Mouse (Mus musculus): Measurements from ENCODE around the gene Grid1. TPM values are rescaled to one million over a fixed set of nuclear protein-coding genes. Genes with fewer than 3 reads are reported as not detected.

The Grid1 gene
- total RNA-seq (2021): not detected

DNA sequence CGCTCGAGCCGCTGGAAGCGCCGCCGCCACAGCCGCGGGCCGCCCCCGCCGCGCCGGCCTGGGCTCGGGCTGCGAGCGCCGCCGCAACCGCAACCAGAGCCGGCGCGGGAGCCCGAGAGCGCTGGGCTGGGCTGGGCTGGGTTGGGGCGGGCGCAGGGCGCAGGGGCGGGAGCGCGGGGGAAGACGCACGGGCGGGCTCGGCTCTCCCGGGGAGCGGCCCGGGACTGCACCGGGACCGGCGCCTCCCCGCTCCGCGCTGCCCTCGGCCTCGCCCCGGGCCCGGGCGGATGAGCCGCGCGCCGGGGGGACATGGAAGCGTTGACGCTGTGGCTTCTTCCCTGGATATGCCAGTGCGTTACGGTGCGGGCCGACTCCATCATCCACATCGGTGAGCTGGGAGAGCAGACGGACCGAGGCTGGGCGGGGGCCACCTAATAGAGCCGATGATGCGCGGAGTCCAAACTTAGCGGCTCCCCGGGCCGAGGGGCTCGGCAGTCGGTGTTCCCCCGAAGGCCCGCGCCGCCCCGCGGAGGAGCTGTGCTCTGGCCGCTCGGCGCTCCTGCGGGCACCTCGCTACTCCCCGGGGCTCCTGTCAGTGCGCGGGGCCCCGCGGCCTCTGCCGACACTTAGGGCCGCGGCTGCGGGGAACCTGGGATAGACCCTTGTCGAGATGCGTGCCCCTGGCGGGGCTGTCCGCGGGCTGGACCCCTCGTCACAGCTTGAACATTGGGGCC, at the start of gene Grid1:
Gene Grid1 (plus strand): TSS at position 190 of the 734 bp plus-strand sequence.
- DNase-seq: peak; percentile 3 to 14
- intact Hi-C loops (cut with DNase I): loop anchor here (10.0 kb wide), 1 partner anchor 1955 kb away; no protein-coding TSS in a partner anchor

DNA sequence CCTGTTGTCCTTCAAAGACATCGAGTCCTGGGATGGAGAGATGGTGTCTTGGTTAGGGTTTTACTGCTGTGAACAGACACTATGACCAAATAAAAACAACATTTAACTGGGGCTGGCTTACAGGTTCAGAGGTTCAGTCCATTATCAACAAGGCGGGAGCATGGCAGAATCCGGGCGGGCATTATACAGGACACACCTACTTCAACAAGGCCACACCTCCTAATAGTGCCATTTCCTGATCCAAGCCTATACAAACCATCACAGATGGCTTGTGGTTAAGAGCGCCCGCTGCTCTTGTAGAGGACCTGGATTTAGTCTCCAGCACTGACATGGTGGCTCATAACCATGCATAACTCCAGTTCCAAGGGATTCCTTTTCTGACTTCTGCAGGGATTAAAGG, 49.4 kb upstream of the Grid1 start:
- intact Hi-C loops (cut with DNase I): no loop called here
- no peak for DNase-seq

DNA sequence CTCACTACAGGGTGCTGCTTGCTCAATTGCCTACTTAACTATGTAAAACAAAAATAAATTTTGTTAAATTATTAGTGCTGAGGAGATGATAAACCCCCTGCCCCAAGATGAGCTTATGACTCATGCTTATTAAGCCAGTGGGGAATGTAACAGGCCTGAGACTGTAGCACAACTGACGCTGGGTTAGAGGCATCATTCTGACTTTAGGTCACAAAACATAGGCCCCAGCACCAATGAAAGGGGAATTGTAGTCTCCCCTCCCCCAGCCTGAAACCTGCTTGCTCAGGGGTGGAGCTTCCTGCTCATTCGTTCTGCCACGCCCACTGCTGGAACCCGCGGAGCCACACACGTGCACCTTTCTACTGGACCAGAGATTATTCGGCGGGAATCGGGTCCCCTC, 48.3 kb upstream of the Grid1 start:
- intact Hi-C loops (cut with DNase I): no loop called here
- DNase-seq: no peak

DNA sequence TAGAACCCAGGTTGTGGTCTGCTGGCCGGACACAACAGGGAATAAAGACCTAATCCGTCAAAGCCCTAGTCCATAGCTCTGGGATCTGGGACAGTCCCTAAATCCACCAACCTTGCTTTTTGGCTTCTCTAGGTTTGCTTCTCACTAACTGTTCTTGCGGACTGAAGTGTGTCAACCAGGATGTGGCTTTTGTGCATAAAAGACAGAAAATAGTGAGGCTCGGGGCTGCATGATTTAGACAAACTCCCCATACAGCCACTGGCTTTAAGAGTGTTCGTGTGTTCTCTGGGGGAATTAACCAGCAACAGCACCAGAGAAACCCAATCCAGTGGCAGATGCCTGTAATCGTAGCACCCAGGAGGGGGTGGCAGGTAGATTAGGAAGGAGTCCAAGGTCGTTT, 47.8 kb upstream of the Grid1 start:
- intact Hi-C loops (cut with DNase I): no loop called here
- no peak for DNase-seq

DNA sequence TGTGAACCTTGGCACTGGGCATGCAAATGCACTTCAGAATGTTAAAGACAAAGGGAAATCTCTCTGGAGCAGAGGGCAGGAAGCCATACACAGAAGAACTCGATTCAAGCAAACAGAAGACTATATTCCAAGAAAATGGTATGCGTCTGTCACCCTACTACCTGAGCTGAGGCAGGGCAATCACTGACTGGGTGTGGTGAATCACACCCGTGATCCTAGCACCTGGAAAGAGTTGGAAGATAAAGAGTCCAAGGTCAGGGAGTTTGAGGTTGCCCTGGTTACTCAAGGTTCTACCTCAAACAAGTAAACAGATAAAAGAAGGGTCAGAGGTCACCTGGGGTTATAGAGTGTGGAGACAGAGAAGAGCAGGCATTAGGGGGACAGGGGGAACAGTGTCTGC, 46.2 kb upstream of the Grid1 start:
- intact Hi-C loops (cut with DNase I): no loop called here
- no peak for DNase-seq

DNA sequence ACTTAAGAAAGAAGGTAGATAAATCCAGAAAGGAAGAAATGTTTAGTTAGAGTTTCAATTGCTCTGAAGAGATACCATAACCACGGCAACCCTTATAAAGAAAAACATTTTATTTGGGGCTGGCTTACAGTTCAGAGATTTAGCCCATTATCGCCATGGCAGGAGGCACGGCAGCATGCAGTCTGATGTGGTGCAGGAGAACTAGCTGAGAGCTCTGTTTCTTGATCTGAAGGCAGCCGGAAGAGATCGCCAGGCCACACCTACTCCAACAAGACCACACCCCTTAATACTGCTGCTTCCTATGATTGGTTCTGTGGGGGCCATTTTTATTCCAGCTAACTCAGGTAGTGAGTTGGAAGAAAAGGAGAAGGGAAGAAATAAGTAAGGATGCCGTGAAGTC, 45.7 kb upstream of the Grid1 start:
- intact Hi-C loops (cut with DNase I): no loop called here
- DNase-seq: no peak

DNA sequence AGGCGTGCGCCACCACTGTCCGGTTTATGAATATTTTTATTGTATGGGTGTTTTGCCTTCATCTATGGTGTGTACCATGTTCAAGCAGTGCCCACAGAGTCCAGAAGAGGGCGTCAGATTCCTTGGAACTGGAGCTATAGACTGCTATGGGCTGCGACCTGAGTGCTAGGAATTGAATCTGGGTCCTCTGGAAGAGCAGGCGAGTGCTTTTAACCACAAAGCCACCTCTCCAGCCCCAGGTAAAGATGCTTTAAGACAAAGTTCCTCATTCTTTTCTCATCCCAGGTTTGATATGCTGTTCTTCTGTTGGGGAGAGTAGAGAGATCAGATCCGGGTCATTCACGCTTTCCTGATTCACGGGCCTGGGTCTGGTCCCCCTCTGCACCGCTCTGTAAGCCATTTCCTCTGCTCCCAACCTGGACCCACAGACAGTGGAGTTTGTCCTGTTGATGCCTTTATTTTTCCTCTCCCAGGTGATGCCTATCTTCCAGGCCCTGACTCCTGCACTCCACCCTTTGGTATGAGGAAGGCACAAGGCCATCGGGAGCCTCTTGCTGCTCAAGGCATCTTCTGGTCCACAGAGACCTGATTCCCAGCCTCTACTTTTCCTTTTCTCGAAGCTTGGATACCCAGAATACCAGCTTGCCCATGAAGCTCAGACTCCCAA, 43.1 kb upstream of the Grid1 start:
- intact Hi-C loops (cut with DNase I): no loop called here
- DNase-seq: no peak

DNA sequence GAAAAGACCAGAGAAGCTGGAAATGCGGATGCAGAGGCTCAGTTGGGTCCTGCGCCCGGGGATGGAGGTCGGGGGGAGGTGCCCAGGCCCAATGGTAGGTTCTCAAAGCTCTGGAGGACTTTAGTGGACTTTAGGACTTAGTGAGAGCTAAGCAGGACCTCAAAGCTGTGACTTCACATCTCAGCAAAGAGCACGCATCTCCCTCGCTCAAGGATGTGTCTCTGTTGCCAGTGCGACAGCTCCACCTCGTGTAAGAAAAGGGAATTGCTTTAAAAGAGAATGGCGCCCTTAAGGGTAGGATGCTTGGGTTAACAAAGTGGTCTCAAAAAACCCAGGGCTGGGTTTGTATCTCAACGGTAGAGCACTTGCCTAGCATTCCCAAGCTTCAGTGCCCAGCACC, 42.1 kb upstream of the Grid1 start:
- peak; percentile 54 to 72 for DNase-seq
- intact Hi-C loops (cut with DNase I): loop anchor here (1.0 kb wide), 1 partner anchor 161 kb away; no protein-coding TSS in a partner anchor

DNA sequence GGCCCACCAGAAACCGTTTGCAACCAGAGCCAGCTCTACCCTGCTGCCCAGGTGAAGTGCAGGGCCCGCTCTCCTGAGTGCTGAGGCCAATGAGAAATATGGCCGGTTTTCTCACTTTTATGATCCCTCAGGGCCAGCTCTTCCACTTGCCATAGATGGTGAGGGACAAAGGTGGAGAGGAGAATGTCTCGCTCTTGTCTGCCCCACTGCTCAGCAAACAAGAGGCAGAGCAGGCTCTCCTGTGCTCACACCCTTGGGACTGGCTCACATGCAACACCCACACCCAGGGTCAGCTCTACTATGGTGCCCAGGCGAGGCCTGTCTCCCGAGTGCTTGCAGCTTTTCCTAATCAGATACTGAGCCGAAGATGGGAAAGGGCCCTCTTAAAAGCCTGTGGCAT, 41.1 kb upstream of the Grid1 start:
- DNase-seq: no peak
- intact Hi-C loops (cut with DNase I): loop anchor here (1.0 kb wide), 1 partner anchor 161 kb away; no protein-coding TSS in a partner anchor

DNA sequence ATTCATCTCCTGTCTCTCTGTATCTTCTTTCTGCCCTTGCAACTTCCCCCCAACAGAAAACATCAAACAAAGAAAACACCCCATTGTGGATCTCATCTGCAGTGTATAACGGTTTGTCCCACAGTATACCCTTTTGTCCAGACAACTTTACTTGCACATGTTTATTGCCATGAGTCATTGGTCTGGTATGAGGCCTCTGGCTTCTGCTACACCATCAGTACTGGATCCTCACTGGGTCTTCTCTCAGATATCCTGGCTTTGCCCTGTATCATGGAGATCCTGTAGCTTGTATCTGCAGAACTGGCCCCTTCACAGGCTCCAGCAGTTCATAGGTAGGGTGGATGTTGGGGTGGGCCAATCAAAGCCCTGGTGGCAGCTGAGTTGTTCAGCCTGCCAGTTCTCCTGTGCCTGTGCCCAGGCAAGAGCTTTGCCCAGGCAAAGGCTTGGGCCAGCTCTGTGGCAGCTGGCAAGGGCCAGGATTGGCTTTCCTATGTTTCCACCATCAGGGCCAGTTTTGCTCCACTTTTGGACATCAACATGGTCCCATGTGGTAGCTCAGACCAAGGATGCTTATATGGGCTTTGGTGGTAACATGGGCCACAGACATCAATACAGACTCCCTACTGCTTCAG, 26.4 kb upstream of the Grid1 start:
- DNase-seq: no peak

DNA sequence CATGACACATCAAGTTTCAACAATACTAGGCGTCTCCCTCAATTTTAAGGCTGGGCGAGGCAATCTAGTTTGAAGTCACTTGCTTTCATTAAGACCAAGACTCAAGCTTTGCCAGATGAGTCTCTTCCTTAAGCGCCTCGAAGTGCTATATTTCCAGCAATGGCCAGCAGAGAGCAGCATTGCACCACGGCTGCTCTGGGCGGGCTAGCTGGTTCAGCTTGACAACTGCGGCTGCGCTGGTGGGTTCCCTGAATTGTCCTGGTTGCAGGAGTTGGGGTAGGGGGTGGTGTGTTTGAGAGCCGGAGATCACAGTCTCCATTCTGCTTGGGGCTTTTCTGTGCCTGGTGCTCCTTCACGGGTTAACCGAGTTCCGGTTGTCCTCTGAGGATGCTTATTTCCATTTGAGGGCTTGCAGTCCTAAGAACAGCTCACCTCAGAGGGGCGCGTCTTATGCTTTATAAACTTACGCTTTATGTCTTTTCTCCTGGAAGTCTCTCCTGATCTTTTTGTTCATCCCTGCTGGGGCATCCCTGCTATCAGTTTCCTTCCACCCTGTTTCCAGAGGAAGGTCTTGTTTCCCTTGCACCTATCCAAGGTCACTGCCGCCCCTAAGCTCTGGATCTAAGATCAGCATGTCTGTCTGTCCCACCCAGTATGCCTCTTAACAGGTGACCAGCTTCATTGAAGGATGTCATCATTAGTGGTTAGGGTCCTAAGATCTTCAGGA, 9.0 kb upstream of the Grid1 start:
- intact Hi-C loops (cut with DNase I): loop anchor here (5.0 to 10.0 kb wide), 4 partner anchors 301 to 1964 kb away; no protein-coding TSS in a partner anchor

More for the DNA sequence above, 26.4 kb upstream of the Grid1 start:
- intact Hi-C loops (cut with DNase I): no loop called here

DNA sequence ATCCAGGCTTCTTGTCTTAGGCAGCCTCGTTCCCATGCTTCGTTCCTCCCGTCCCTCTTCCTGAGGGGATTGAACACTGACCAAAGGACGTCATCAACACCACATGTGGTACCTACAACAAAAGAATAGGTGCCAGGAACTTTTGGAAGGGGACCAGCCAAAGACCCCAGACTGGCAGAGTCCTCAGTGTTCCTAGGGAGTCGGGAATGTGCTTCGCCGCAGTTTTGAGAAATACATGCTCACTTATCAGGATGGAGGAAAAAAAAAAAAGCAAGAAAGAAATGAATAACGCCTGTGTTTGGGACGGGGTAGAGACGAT, 8.5 kb upstream of the Grid1 start:
- intact Hi-C loops (cut with DNase I): loop anchor here (5.0 to 10.0 kb wide), 4 partner anchors 301 to 1963 kb away; no protein-coding TSS in a partner anchor

More for the DNA sequence above, 9.0 kb upstream of the Grid1 start:
- peak; percentile 66 to 85 for DNase-seq

DNA sequence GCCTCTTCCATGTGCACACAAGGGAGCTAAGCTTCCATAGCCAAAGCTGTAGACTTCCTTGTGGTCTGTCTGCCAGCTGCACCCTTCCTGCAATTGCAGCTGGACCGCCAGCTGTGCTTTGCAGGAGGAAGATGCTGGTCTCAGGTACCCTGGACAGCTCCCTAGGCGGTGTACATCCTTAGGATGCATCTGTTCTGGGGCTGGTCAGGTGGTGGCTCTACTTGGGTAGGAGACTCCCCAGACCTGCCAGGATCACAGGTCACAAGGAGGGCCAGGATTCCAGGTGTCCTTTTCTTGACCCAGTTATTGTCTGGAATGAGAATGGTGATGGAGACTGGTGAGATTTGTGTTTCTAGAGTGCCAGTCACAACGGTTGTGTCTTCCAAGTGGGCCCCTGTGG, 3.6 kb upstream of the Grid1 start:
- peak in 1 of 2 experiments; percentile 16 for DNase-seq
- intact Hi-C loops (cut with DNase I): loop anchor here (10.0 kb wide), 1 partner anchor 1958 kb away; no protein-coding TSS in a partner anchor

More for the DNA sequence above, 8.5 kb upstream of the Grid1 start:
- DNase-seq: no peak

DNA sequence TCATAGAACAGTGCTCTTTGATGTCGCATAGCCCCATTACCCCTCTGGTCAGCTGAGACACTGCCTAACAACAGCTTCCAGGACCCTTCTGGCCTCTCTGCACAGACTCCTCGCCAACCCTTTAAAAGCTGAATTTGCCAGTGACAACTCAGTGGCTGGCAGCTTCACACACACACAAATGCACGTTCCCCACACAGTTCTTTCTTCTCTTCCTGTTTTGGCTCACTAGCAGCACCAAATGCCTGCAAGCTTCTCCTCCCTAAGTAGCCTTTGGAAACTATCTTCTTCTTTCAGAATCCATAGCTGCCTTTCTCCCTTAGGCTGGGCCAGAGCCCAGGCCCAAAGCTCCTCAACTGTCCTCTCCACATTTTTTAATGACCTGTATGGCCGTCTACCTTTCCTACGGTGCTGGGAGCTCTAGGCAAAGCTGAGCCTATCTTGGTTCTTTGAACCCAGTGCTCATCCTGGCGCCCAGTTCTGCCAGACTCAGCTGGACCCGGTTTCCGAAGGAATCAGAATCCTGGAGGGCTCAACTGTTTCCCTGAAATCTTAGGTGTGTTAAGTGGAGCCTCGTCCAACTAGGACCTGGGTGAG, 1.4 kb upstream of the Grid1 start:
- DNase-seq: no peak
- intact Hi-C loops (cut with DNase I): loop anchor here (10.0 kb wide), 1 partner anchor 1956 kb away; no protein-coding TSS in a partner anchor

DNA sequence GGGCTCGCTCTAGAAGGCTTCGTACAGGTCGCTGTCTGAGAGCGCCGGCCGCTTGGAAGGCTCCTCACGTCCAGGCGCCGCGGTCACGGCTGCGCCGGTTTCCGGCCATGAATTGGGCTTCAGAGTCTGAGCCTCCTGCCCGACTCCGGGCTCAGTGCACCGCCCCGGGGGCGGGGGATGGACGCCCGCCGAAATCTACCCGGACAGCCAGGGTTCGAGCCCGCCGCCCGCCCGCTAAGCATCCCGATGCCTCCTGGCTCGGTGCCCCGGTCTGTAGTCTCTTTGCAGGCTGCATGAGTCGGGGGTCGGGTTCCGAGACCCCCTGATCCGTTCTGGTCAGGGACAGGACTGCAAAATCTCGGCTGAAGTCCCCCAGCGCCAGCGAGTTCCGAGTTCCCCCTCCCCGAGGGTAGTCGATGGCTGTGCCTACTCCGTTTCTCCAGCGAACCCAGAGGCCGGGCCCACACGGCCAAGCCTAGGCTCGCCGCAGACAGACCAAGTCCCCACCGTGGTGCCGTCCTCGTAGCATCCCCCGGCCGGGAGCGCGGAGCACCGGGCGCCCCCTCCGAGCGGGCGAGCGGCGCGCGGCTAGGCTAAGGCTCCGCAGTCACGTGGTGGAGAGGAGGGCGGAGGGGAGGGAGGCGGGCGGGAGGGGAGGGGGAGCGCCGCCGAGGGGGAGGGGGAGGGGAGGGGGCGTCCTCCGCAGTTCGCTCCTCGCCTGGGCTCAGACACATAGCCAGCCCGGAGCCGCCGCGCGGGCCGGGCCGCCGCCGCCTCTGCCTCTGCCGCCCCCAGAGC, 588 bp upstream of the Grid1 start:
- DNase-seq: peak; percentile 7
- intact Hi-C loops (cut with DNase I): loop anchor here (10.0 kb wide), 1 partner anchor 1955 kb away; no protein-coding TSS in a partner anchor

DNA sequence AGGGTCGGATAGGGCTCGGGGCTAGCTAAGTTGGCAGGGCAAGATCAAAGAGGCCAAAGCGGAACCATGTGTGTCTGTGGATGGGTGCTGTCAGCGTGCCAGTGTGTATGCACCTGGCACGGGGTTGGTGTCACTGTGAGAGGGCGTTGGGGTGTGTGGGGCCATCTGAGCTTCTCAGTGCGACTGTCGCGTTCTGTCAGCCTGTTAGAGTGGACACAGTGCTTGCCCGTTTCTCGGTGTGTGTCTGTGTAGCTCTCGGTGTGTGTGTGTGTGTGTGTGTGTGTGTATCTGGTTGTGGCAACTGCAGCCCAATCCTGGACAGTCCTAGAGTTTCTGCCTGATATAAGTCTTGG, 721 bp downstream of the Grid1 start:
- no peak for DNase-seq
- intact Hi-C loops (cut with DNase I): no loop called here

DNA sequence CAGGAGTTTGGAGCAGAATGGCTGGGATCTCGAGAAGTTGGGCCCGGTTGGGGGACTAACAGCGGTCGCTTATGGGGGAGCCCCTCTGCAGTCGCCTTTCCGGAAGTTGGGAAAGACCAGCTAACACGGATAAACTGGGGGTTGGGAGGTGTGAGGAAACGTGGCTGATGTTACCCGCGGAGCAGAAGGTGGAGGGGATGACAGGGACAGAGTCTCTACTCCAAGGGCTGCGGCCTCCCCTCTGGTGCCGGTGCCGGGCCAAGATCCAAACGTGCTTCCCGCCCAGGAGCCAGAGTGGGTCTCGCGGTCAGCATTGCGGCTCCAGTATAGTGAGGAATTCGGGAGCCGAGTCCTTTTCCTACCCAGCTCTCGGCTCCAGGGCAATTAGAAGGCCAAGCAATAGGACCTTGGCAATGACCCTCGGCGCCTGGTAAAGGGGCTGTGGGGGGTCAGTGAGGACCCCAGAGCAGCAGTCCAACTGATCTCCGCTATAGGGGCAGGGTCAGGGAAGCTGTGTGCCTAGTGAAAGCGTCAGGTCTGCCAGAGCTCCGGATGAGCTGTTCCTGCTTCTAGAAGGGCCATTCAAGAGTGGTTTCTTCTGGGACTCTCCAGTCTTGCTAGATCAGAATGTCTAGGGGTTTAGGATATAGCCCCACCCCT, 1.4 kb downstream of the Grid1 start:
- no peak for DNase-seq
- intact Hi-C loops (cut with DNase I): no loop called here

DNA sequence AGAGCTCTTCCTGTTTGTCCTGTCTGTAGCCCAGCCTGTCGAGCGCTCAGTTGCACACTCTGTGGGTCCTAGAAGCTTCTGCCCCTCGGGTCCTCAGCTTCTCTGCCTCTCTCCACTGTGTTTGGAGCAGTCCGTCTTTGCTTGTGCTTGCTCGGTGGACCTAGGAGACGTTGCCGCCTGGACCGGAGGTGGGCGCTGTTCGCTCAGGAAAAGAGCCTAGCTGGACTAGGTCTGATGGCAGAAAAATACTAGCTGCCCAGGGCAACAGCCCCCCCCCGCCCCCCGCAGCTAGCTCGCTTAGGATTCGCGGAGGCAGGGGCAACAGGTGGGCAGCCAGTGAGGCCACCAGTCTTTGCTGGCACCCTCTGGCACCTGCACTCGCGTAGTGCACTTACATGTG, 3.2 kb downstream of the Grid1 start:
- peak; percentile 21 to 51 for DNase-seq
- intact Hi-C loops (cut with DNase I): no loop called here

DNA sequence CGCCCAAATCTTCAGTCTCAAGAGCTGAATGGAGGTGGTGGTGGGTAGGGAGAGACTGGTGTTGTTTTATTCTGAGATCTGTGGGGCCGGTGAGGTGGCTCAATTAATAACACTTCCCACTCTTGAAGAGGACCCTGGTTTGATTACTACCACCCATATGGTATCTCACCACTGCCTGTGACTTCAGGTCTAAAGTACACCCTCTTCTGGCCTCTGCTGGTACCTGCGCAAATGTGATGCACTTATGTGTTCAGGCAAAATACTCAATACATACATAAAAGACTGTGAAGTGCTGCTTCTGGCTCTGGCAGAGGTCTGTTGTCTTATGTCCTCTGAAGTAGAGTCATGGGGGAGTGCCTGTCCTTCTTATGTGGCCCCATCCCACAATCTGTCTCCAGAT, 4.3 kb downstream of the Grid1 start:
- intact Hi-C loops (cut with DNase I): no loop called here
- no peak for DNase-seq
